Mouse (Mus musculus) cerebellum, adult 2 months (tissue): Measurements from ENCODE around the gene Glt8d2.

Source experiments
- CTCF ChIP-seq: fragments of 200-500 bp; IDR thresholded peaks from 2 replicates; pipeline ENCODE4 v1.5.1; 2011; ENCODE audit warnings: low read depth, mild to moderate bottlenecking, control low read depth, low read length, moderate library complexity, borderline replicate concordance; ENCODE audit not compliant: insufficient read depth
- POLR2A ChIP-seq: fragments of 200-500 bp; IDR thresholded peaks from 2 replicates; pipeline ENCODE4 v1.6.1; 2011; ENCODE audit warnings: low read length, control low read depth, borderline replicate concordance; ENCODE audit not compliant: insufficient read depth

GRCm38 (mm10) chr10:82622235-82622634 is 68.2 kb downstream of the Glt8d2 start:
- no peak for TF ChIP-seq CTCF
- TF ChIP-seq POLR2A: no peak
